Mouse (Mus musculus): ENCODE data around the gene Bbs5. TPM values are rescaled to one million over a fixed set of nuclear protein-coding genes. Genes with fewer than 3 reads are reported as not detected.

Bbs5 gene
- not detected for polyA plus RNA-seq (2017; shearing (Covaris generic))

DNA sequence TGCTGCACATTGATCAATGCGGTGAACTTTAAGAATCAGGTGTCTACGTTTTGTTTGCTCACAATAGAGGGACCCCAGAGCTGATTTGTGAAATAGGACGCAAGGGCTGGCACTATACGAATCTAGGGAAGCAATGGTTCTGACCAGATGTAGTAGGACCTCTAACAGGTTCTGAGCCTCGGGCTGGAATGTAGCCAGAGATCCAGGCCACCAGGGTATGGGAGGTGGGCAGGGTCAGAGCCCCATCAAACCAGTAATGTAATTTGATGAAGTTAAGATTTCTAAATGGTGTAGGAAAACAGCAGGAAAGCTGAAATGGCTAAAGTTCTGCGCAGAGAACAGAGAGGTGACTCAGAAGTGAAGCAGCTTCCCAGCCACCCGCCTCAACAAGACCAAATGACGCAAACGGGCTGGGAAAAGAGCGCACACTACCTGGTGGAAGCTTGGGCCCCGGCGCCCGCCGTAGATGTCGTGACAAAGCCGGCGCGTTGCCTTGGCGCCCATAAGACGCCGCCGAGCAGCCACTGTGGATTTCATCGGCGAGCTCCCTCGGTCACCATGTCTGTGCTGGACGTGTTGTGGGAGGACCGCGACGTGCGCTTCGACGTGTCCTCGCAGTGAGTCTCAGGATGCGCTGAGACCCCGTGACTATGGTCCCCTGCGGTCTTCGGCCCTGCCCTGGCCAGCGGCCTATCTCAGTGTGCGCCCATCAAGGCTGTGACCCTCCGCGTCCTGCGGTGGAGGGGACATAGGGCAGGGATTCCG is at the start of gene Bbs5:
Bbs5 (plus strand) TSS at position 446 of the 765 bp plus-strand sequence.

DNA sequence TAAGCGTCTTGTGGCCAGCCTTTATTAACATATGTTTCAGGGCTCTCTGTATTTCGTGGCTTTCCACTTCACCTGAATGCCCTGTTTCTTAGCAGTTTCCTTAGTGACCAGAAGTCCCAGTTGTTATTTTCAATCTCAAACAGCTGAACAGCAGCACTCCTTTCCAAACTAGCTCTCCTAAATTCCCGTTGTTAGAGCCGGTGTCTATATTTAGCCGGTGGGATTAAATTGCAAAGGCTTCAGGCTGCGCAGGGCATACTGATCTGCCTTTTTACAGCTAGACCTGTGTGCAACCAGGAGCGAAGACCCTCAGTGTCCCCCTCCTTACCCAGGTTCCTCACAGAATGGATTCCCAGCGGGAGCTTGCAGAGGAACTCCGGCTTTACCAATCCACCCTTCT is 22.9 kb downstream of the Bbs5 start, which contains the start of gene Klhl41:
Klhl41 (plus strand) TSS at position 268 of the 400 bp plus-strand sequence.

DNA sequence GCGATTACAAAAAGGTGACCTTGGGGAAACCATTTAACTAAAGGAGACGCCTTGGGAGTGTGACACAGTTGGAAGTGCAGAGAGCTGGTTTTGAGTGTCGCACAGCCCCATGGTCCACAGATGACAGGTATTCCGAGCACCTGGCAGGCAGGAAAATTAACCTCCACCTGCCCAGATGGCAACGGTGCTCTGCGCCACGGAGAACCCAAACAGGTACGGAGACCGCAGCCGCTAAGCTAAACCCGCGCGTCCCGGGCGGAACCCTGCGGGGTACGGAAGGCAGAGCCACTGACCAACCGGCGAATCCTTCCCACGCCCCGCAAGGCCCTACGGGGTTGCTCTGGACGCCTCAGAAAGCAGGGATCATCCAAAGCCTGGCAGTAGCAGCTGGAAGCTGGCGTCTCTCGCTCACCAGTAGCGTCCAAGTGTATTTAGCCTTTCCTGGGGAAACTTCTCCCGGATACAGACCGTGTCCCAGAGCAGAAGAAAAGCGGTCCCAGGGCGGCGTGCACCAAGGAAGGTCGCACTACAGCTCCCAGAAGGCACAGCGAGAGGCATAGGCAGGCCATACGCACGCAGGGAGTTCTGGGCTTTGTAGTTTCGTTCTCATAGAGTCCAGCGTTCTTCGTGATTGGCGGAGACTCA is 66.1 kb downstream of the Bbs5 start, which contains the start of gene Fastkd1:
Fastkd1 (minus strand) TSS at position 536 of the 645 bp plus-strand sequence.

Other genes starting within 250 kb of the Bbs5 start
- gene Lrp2, start 61.1 kb upstream of the Bbs5 start, polyA plus RNA-seq (2017; shearing (Covaris generic)) = 0.13 TPM
- gene Klhl41, start 22.9 kb downstream of the Bbs5 start, polyA plus RNA-seq (2017; shearing (Covaris generic)) = not detected
- gene Fastkd1, start 66.3 kb downstream of the Bbs5 start, polyA plus RNA-seq (2017; shearing (Covaris generic)) = 9.3 TPM
- 223 TPM for gene Ppig, start 75.4 kb downstream of the Bbs5 start, polyA plus RNA-seq (2017; shearing (Covaris generic))
- 0.50 TPM for gene Ccdc173, start 142.4 kb downstream of the Bbs5 start, polyA plus RNA-seq (2017; shearing (Covaris generic))
- gene Phospho2, start 142.5 kb downstream of the Bbs5 start, polyA plus RNA-seq (2017; shearing (Covaris generic)) = 21.9 TPM
- not detected for gene Klhl23, start 174.8 kb downstream of the Bbs5 start, polyA plus RNA-seq (2017; shearing (Covaris generic))
- gene Ssb, start 214.4 kb downstream of the Bbs5 start, polyA plus RNA-seq (2017; shearing (Covaris generic)) = 330 TPM
- 18.4 TPM for gene Mettl5, start 238.4 kb downstream of the Bbs5 start, polyA plus RNA-seq (2017; shearing (Covaris generic))

Measured in effector memory CD4-positive, alpha-beta T cell, adult 7 months (primary cell).